Mouse (Mus musculus) cerebellum, postnatal 14 days (tissue): ENCODE results near the gene Dus2.
"Not testable (repeated sequence)": the region's sequence is repeated elsewhere in the genome, so short reads cannot be mapped to it uniquely, and the experiment has no call there.

Source experiments
- DNase-seq, 2 experiments: peaks; one replicate each; pipeline ENCODE4 v3.0.0; 2021; ENCODE audit warnings: mixed read lengths in 2 of 2

Gene Dus2

GRCm38 (mm10) chr8:105991546-105991945, 409 bp downstream of the Dus2 start:
- DNase-seq: no peak

GRCm38 (mm10) chr8:105992499-105992898, 1.4 kb downstream of the Dus2 start:
- DNase-seq: no peak

GRCm38 (mm10) chr8:105993226-105993625, 2.1 kb downstream of the Dus2 start:
- no peak for DNase-seq

- no peak for DNase-seq
Observed at GRCm38 (mm10) chr8:105996359-105996758, 5.2 kb downstream of the Dus2 start.

GRCm38 (mm10) chr8:105998971-105999370, 7.8 kb downstream of the Dus2 start:
- no peak for DNase-seq

GRCm38 (mm10) chr8:106001908-106002307, 10.8 kb downstream of the Dus2 start:
- peak; percentile 82 to 83 for DNase-seq

GRCm38 (mm10) chr8:106004538-106005207, 13.5 kb downstream of the Dus2 start:
- no peak for DNase-seq

GRCm38 (mm10) chr8:106005875-106006274, 14.7 kb downstream of the Dus2 start, which contains the start of gene Dpep2nb:
Gene Dpep2nb, minus strand, starts transcription at chr8:106005975.
- DNase-seq: no peak

- DNase-seq: no peak
Observed at GRCm38 (mm10) chr8:106006413-106006812, 15.3 kb downstream of the Dus2 start.

- DNase-seq: no peak
Observed at GRCm38 (mm10) chr8:106007135-106007534, 16.0 kb downstream of the Dus2 start.

- not testable (repeated sequence) for DNase-seq
Observed at GRCm38 (mm10) chr8:106007891-106008290, 16.8 kb downstream of the Dus2 start.

GRCm38 (mm10) chr8:106010748-106011642, 19.9 kb downstream of the Dus2 start:
- DNase-seq: peak; percentile 96

- DNase-seq: no peak
Observed at GRCm38 (mm10) chr8:106011643-106011986, 20.5 kb downstream of the Dus2 start, which contains the start of gene Ddx28. Gene Ddx28, minus strand, starts transcription at chr8:106011882.

- not testable (repeated sequence) for DNase-seq
Observed at GRCm38 (mm10) chr8:106012203-106012602, 21.1 kb downstream of the Dus2 start.

GRCm38 (mm10) chr8:106016284-106016683, 25.1 kb downstream of the Dus2 start:
- DNase-seq: no peak

- no peak for DNase-seq
Observed at GRCm38 (mm10) chr8:106017130-106017529, 26.0 kb downstream of the Dus2 start.

- DNase-seq: no peak
Observed at GRCm38 (mm10) chr8:106018039-106018438, 26.9 kb downstream of the Dus2 start.

- DNase-seq: peak; percentile 94
Observed at GRCm38 (mm10) chr8:106022483-106022882, 31.3 kb downstream of the Dus2 start.

GRCm38 (mm10) chr8:106038721-106039120, 47.6 kb downstream of the Dus2 start:
- DNase-seq: no peak

- DNase-seq: no peak
Observed at GRCm38 (mm10) chr8:106039605-106040004, 48.5 kb downstream of the Dus2 start.

GRCm38 (mm10) chr8:106040218-106040617, 49.1 kb downstream of the Dus2 start:
- no peak for DNase-seq

- DNase-seq: no peak
Observed at GRCm38 (mm10) chr8:106043055-106043454, 51.9 kb downstream of the Dus2 start.

GRCm38 (mm10) chr8:106044151-106044550, 53.0 kb downstream of the Dus2 start:
- DNase-seq: no peak
